Mouse (Mus musculus) midbrain, embryonic 16.5 days (tissue): ENCODE measurements around the gene Pip5kl1. TPM values are rescaled to one million over a fixed set of nuclear protein-coding genes. Genes with fewer than 3 reads are reported as not detected.

Source experiments
- ATAC-seq: fragments of 200-750 bp; cut with Nextera tagmentation; 2 replicates; pipeline ENCODE4 v1.8.0; 2017; ENCODE audit warnings: moderate TSS enrichment
- H3K27ac ChIP-seq: fragments of 300-500 bp; sonication (generic); 2 replicates; pipeline ENCODE4 v1.5.1; 2014; ENCODE audit warnings: mild to moderate bottlenecking, low read length, mixed read lengths
- H3K27me3 ChIP-seq: fragments of 300-500 bp; sonication (generic); 2 replicates; pipeline ENCODE4 v1.6.1; 2014; ENCODE audit warnings: low read depth, low read length, mixed read lengths; ENCODE audit not compliant: control insufficient read depth, insufficient read depth
- H3K36me3 ChIP-seq: fragments of 300-500 bp; sonication (generic); 2 replicates; pipeline ENCODE4 v1.6.1; 2014; ENCODE audit warnings: mild to moderate bottlenecking, low read length, moderate library complexity, mixed read lengths; ENCODE audit not compliant: control insufficient read depth, insufficient read depth
- H3K4me1 ChIP-seq: fragments of 300-500 bp; sonication (generic); 2 replicates; pipeline ENCODE4 v1.6.1; 2014; ENCODE audit warnings: mild to moderate bottlenecking, low read length, mixed read lengths; ENCODE audit not compliant: control insufficient read depth, insufficient read depth
- H3K4me2 ChIP-seq: fragments of 300-500 bp; sonication (generic); 2 replicates; pipeline ENCODE4 v1.6.1; 2014; ENCODE audit warnings: mild to moderate bottlenecking, low read length, mixed read lengths
- H3K4me3 ChIP-seq: fragments of 300-500 bp; sonication (generic); 2 replicates; pipeline ENCODE4 v1.5.1; 2014; ENCODE audit warnings: low read depth, mild to moderate bottlenecking, low read length, moderate library complexity, mixed read lengths
- H3K9ac ChIP-seq: fragments of 300-500 bp; sonication (generic); 2 replicates; pipeline ENCODE4 v1.6.1; 2014; ENCODE audit warnings: low read depth, low read length, mixed read lengths
- H3K9me3 ChIP-seq: fragments of 300-500 bp; sonication (generic); replicated peaks from 2 replicates; pipeline ENCODE4 v1.6.1; 2014; ENCODE audit warnings: mild to moderate bottlenecking, low read length, mixed read lengths; ENCODE audit not compliant: control insufficient read depth, poor library complexity, severe bottlenecking
- WGBS: fragments of 180-500 bp; shearing (Covaris S2); extraction: QIAGEN DNeasy Blood & Tissue Kit; methylation state at CpG from one replicate; pipeline ENCODE4 v1.1.7; 2014; 5-methylcytosine and 5-hydroxymethylcytosine counted together
- polyA plus RNA-seq: library from polyadenylated mRNA; unstranded; fragments of >200 nt; fragmentation: Nextera tagmentation; extraction: Ambion mirVana; gene quantifications from 2 replicates; pipeline ENCODE4 v1.2.1, GENCODE M21; 2015

Gene Pip5kl1
- polyA plus RNA-seq, 1 experiment from 2014 or later: 17.1 TPM

- H3K27ac ChIP-seq: no peak overlapping the region
- H3K4me2 ChIP-seq: no peak overlapping the region
- no peaks in the 10 kb centered on the region for H3K9me3 ChIP-seq
- H3K27me3 ChIP-seq: no peaks in the 10 kb centered on the region
- ATAC-seq: no peak; the same call in 1 of the 2 replicates
- H3K4me3 ChIP-seq: no peak overlapping the region
- H3K9ac ChIP-seq: no peak overlapping the region
- no peaks in the 10 kb centered on the region for H3K4me1 ChIP-seq
- H3K36me3 ChIP-seq: no peaks in the 10 kb centered on the region
- 38% methylated on average over 8 of the region's 8 CpGs for WGBS
These were observed 26.9 kb downstream of the Pip5kl1 start for GRCm38 (mm10) chr2:32601417-32602065.

GRCm38 (mm10) chr2:32602600-32603054, 28.0 kb downstream of the Pip5kl1 start:
- no peaks in the 10 kb centered on the region for H3K9me3 ChIP-seq
- 0 out of 2 replicates have a peak, but pooled peaks cover 2% of the 10 kb centered on the region for H3K27me3 ChIP-seq
- no peak overlapping the region for H3K27ac ChIP-seq
- no peak for ATAC-seq
- peaks cover 3% of the 10 kb centered on the region for H3K4me1 ChIP-seq
- peak overlapping the region; percentile 26; the same call in 1 of the 2 replicates for H3K4me2 ChIP-seq
- no peaks in the 10 kb centered on the region for H3K36me3 ChIP-seq
- H3K9ac ChIP-seq: no peak overlapping the region
- no peak overlapping the region for H3K4me3 ChIP-seq
- WGBS: under 1% methylated on average over 11 of the region's 11 CpGs

GRCm38 (mm10) chr2:32604631-32605030, 30.0 kb downstream of the Pip5kl1 start:
- no peaks in the 10 kb centered on the region for H3K9me3 ChIP-seq
- H3K36me3 ChIP-seq: no peaks in the 10 kb centered on the region
- H3K4me2 ChIP-seq: no peak overlapping the region
- no peak for ATAC-seq
- H3K9ac ChIP-seq: no peak overlapping the region
- peaks cover 15% of the 10 kb centered on the region for H3K4me1 ChIP-seq
- peaks cover 3% of the 10 kb centered on the region; the same call in 1 of the 2 replicates for H3K27me3 ChIP-seq
- 52% methylated on average over 10 of the region's 10 CpGs for WGBS
- no peak overlapping the region for H3K4me3 ChIP-seq
- no peak overlapping the region for H3K27ac ChIP-seq

- no peaks in the 10 kb centered on the region for H3K9me3 ChIP-seq
- H3K27me3 ChIP-seq: peaks cover 3% of the 10 kb centered on the region; the same call in 1 of the 2 replicates
- peak overlapping the region; percentile 79 for H3K9ac ChIP-seq
- H3K27ac ChIP-seq: no peak overlapping the region
- H3K4me1 ChIP-seq: peaks cover 23% of the 10 kb centered on the region
- 18% methylated on average over 34 of the region's 55 CpGs for WGBS
- peak overlapping the region; percentile 86 for H3K4me2 ChIP-seq
- peak; percentile 84 for ATAC-seq
- peak overlapping the region; percentile 68 for H3K4me3 ChIP-seq
- H3K36me3 ChIP-seq: no peaks in the 10 kb centered on the region
These were observed 31.9 kb downstream of the Pip5kl1 start for GRCm38 (mm10) chr2:32606161-32607142.

GRCm38 (mm10) chr2:32607262-32607947, 32.8 kb downstream of the Pip5kl1 start:
- no peak overlapping the region for H3K27ac ChIP-seq

GRCm38 (mm10) chr2:32608141-32608777, 33.7 kb downstream of the Pip5kl1 start:
- Histone ChIP-seq H3K36me3 (no peaks in the 10 kb centered on the region), H3K9ac (0 out of 2 replicates have a peak overlapping the region, but pooled peaks have one; percentile 36), H3K4me1 (peaks cover 23% of the 10 kb centered on the region), H3K4me3 (peak overlapping the region; percentile 68), H3K9me3 (no peaks in the 10 kb centered on the region), H3K4me2 (peak overlapping the region; percentile 86), H3K27me3 (peaks cover 3% of the 10 kb centered on the region; the same call in 1 of the 2 replicates), H3K27ac (no peak overlapping the region)
- WGBS: 10% methylated on average over 25 of the region's 25 CpGs
- ATAC-seq: peak; percentile 44; the same call in 1 of the 2 replicates

More at GRCm38 (mm10) chr2:32607262-32607947, 32.8 kb downstream of the Pip5kl1 start:
- H3K4me3 ChIP-seq: peak overlapping the region; percentile 68
- no peaks in the 10 kb centered on the region for H3K36me3 ChIP-seq
- peak overlapping the region; percentile 86 for H3K4me2 ChIP-seq
- H3K4me1 ChIP-seq: peaks cover 23% of the 10 kb centered on the region
- no peaks in the 10 kb centered on the region for H3K9me3 ChIP-seq
- WGBS: 8% methylated on average over 32 of the region's 34 CpGs
- peaks cover 3% of the 10 kb centered on the region; the same call in 1 of the 2 replicates for H3K27me3 ChIP-seq
- ATAC-seq: peak; percentile 66
- H3K9ac ChIP-seq: peak overlapping the region; percentile 79

GRCm38 (mm10) chr2:32608778-32609435, 34.3 kb downstream of the Pip5kl1 start:
- H3K9me3 ChIP-seq: no peaks in the 10 kb centered on the region
- H3K4me2 ChIP-seq: peak overlapping the region; percentile 86
- no peak overlapping the region for H3K27ac ChIP-seq
- WGBS: 41% methylated on average over 18 of the region's 18 CpGs
- peaks cover 23% of the 10 kb centered on the region for H3K4me1 ChIP-seq
- no peaks in the 10 kb centered on the region for H3K36me3 ChIP-seq
- ATAC-seq: no peak
- no peak overlapping the region for H3K9ac ChIP-seq
- H3K27me3 ChIP-seq: peaks cover 3% of the 10 kb centered on the region; the same call in 1 of the 2 replicates
- peak overlapping the region; percentile 68 for H3K4me3 ChIP-seq
